Mouse (Mus musculus) testis, adult 10 weeks (tissue): Measurements from ENCODE around the gene Kcne4. TPM values are rescaled to one million over a fixed set of nuclear protein-coding genes. Genes with fewer than 3 reads are reported as not detected.

ENCODE experiments used
- polyA plus RNA-seq: library from polyadenylated mRNA; stranded (reverse); fragments of 350-450 nt; fragmentation: Illumina TruSeq; extraction: RNeasy Lipid Tissue Mini Kit (QIAGEN cat#74804); gene quantifications from one replicate; pipeline ENCODE4 v1.2.3, GENCODE M21; 2014; ENCODE audit warnings: low read depth, low replicate concordance

Kcne4 gene
- 1.3 TPM for polyA plus RNA-seq

GRCm38 (mm10) chr1:78816639-78817038 lies at the start of gene Kcne4:
Gene Kcne4, plus strand, starts transcription at chr1:78816758.

Other genes with a start within 250 kb of the Kcne4 start
- 124 TPM for gene Acsl3, start 158.9 kb upstream of the Kcne4 start, polyA plus RNA-seq
- 23.9 TPM for gene Utp14b, start 158.7 kb upstream of the Kcne4 start, polyA plus RNA-seq